Mouse (Mus musculus): ENCODE measurements around the gene Snx1.
A peak's percentile ranks its signal among the peaks of the same experiment; 100 is the strongest.

Snx1 gene

GRCm38 (mm10) chr9:66126456-66127192 lies at the start of gene Snx1, which contains the start of gene Ciao2a:
Gene Snx1 (minus strand): TSS chr9:66126587.
Gene Ciao2a (plus strand): TSS chr9:66126611.
- DNase-seq (ENCODE audit: low spot score in 2 of 2) = peak; percentile 94 to 97

- DNase-seq (ENCODE audit: low spot score in 2 of 2) = no peak
Observed at GRCm38 (mm10) chr9:66174985-66175384, 48.6 kb upstream of the Snx1 start.

- no peak for DNase-seq (ENCODE audit: low spot score in 2 of 2)
Observed at GRCm38 (mm10) chr9:66173316-66173855, 47.0 kb upstream of the Snx1 start.

GRCm38 (mm10) chr9:66171275-66171921 lies 45.0 kb upstream of the Snx1 start:
- DNase-seq (ENCODE audit: low spot score in 2 of 2) = no peak

GRCm38 (mm10) chr9:66170506-66170905 lies 44.1 kb upstream of the Snx1 start:
- DNase-seq (ENCODE audit: low spot score in 2 of 2) = no peak

- DNase-seq (ENCODE audit: low spot score in 2 of 2) = no peak
Observed at GRCm38 (mm10) chr9:66168233-66168632, 41.8 kb upstream of the Snx1 start.

GRCm38 (mm10) chr9:66167222-66167621 lies 40.8 kb upstream of the Snx1 start:
- DNase-seq (ENCODE audit: low spot score in 2 of 2) = no peak

- DNase-seq (ENCODE audit: low spot score in 2 of 2) = no peak
Observed at GRCm38 (mm10) chr9:66162995-66163394, 36.6 kb upstream of the Snx1 start.

GRCm38 (mm10) chr9:66160155-66160554 lies 33.8 kb upstream of the Snx1 start:
- no peak for DNase-seq (ENCODE audit: low spot score in 2 of 2)

GRCm38 (mm10) chr9:66158885-66159430 lies 32.6 kb upstream of the Snx1 start:
- DNase-seq (ENCODE audit: low spot score in 2 of 2) = no peak

- peak in 1 of 2 experiments; percentile 42 for DNase-seq (ENCODE audit: low spot score in 2 of 2)
Observed at GRCm38 (mm10) chr9:66157958-66158830, 31.8 kb upstream of the Snx1 start, which contains the start of gene Dapk2. Gene Dapk2 (plus strand): TSS chr9:66158223.

- DNase-seq (ENCODE audit: low spot score in 2 of 2) = no peak
Observed at GRCm38 (mm10) chr9:66155534-66155933, 29.1 kb upstream of the Snx1 start.

GRCm38 (mm10) chr9:66154013-66154412 lies 27.6 kb upstream of the Snx1 start:
- no peak for DNase-seq (ENCODE audit: low spot score in 2 of 2)

GRCm38 (mm10) chr9:66153594-66153993 lies 27.2 kb upstream of the Snx1 start:
- DNase-seq (ENCODE audit: low spot score in 2 of 2) = no peak

GRCm38 (mm10) chr9:66152011-66152410 lies 25.6 kb upstream of the Snx1 start:
- no peak for DNase-seq (ENCODE audit: low spot score in 2 of 2)

- no peak for DNase-seq (ENCODE audit: low spot score in 2 of 2)
Observed at GRCm38 (mm10) chr9:66146141-66146540, 19.8 kb upstream of the Snx1 start.

GRCm38 (mm10) chr9:66144248-66144647 lies 17.9 kb upstream of the Snx1 start:
- DNase-seq (ENCODE audit: low spot score in 2 of 2) = peak in 1 of 2 experiments; percentile 84

GRCm38 (mm10) chr9:66142265-66142664 lies 15.9 kb upstream of the Snx1 start:
- DNase-seq (ENCODE audit: low spot score in 2 of 2) = no peak

- DNase-seq (ENCODE audit: low spot score in 2 of 2) = no peak
Observed at GRCm38 (mm10) chr9:66138193-66138592, 11.8 kb upstream of the Snx1 start.

GRCm38 (mm10) chr9:66135967-66136366 lies 9.6 kb upstream of the Snx1 start:
- no peak for DNase-seq (ENCODE audit: low spot score in 2 of 2)

GRCm38 (mm10) chr9:66131466-66131865 lies 5.1 kb upstream of the Snx1 start:
- DNase-seq (ENCODE audit: low spot score in 2 of 2) = no peak

- DNase-seq (ENCODE audit: low spot score in 2 of 2) = no peak
Observed at GRCm38 (mm10) chr9:66127884-66128283, 1.5 kb upstream of the Snx1 start.
